Mouse (Mus musculus): ENCODE data around the gene Olfr538. TPM values are rescaled to one million over a fixed set of nuclear protein-coding genes. Genes with fewer than 3 reads are reported as not detected.
"Not testable (repeated sequence)": the region's sequence is repeated elsewhere in the genome, so short reads cannot be mapped to it uniquely, and the experiment has no call there.

The Olfr538 gene
- not detected in 2 replicates for polyA plus RNA-seq (2016; fragmentation: Nextera tagmentation; extraction: Ambion mirVana)

- Histone ChIP-seq H3K36me3 (no peaks in the 10 kb centered on the region), H3K27ac (replicated peaks) (no peak within 1 kb of the TSS), H3K4me2 (replicated peaks) (no peak within 1 kb of the TSS), H3K4me3 (no peak within 1 kb of the TSS), H3K4me1 (no peaks in the 10 kb centered on the region), H3K27me3 (no peaks in the 10 kb centered on the region), H3K9me3 (no peaks in the 10 kb centered on the region), H3K9ac (replicated peaks) (no peak within 1 kb of the TSS)
- WGBS = 61% methylated on average over 3 of the region's 3 CpGs
- no peak for ATAC-seq (ENCODE audit: low FRiP score, low read depth)
These were observed at the start of gene Olfr538 for GRCm38 (mm10) chr7:140567586-140567985. Olfr538 (plus strand) TSS chr7:140567886.

- no peak overlapping the region for H3K4me2 ChIP-seq (replicated peaks)
- no peaks in the 10 kb centered on the region for H3K36me3 ChIP-seq
- H3K4me1 ChIP-seq = no peaks in the 10 kb centered on the region
- no peak overlapping the region for H3K9ac ChIP-seq (replicated peaks)
- no peaks in the 10 kb centered on the region for H3K9me3 ChIP-seq
- no peak for ATAC-seq (ENCODE audit: low FRiP score, low read depth)
- WGBS = 83% methylated on average over 2 of the region's 2 CpGs
- no peaks in the 10 kb centered on the region for H3K27me3 ChIP-seq
- H3K27ac ChIP-seq (replicated peaks) = no peak overlapping the region
- no peak overlapping the region for H3K4me3 ChIP-seq
These were observed 27.9 kb upstream of the Olfr538 start for GRCm38 (mm10) chr7:140539746-140540145.

GRCm38 (mm10) chr7:140600969-140601368 lies 33.3 kb downstream of the Olfr538 start, which contains the start of gene Olfr46:
Olfr46 (plus strand) TSS chr7:140601269.
- not testable (repeated sequence) for H3K4me1 ChIP-seq; H3K4me2 ChIP-seq (replicated peaks); H3K9me3 ChIP-seq; H3K27me3 ChIP-seq; H3K4me3 ChIP-seq; H3K27ac ChIP-seq (replicated peaks); ATAC-seq (ENCODE audit: low FRiP score, low read depth); H3K36me3 ChIP-seq; H3K9ac ChIP-seq (replicated peaks)
- WGBS = 83% methylated on average over 2 of the region's 2 CpGs

Other genes starting within 250 kb of the Olfr538 start
- gene Olfr525, start 247.0 kb upstream of the Olfr538 start, polyA plus RNA-seq (2016; fragmentation: Nextera tagmentation; extraction: Ambion mirVana) = not detected in 2 replicates
- gene Olfr527, start 233.9 kb upstream of the Olfr538 start, polyA plus RNA-seq (2016; fragmentation: Nextera tagmentation; extraction: Ambion mirVana) = not detected in 2 replicates
- not detected in 2 replicates for gene Olfr60, start 206.2 kb upstream of the Olfr538 start, polyA plus RNA-seq (2016; fragmentation: Nextera tagmentation; extraction: Ambion mirVana)
- gene Olfr530, start 191.6 kb upstream of the Olfr538 start, polyA plus RNA-seq (2016; fragmentation: Nextera tagmentation; extraction: Ambion mirVana) = not detected in 2 replicates
- not detected in 2 replicates for gene Olfr531, start 165.0 kb upstream of the Olfr538 start, polyA plus RNA-seq (2016; fragmentation: Nextera tagmentation; extraction: Ambion mirVana)
- gene Olfr532, start 146.2 kb upstream of the Olfr538 start, polyA plus RNA-seq (2016; fragmentation: Nextera tagmentation; extraction: Ambion mirVana) = not detected in 2 replicates
- not detected in 2 replicates for gene Olfr533, start 104.5 kb upstream of the Olfr538 start, polyA plus RNA-seq (2016; fragmentation: Nextera tagmentation; extraction: Ambion mirVana)
- gene Olfr535, start 83.7 kb upstream of the Olfr538 start, polyA plus RNA-seq (2016; fragmentation: Nextera tagmentation; extraction: Ambion mirVana) = not detected in 2 replicates
- not detected in 2 replicates for gene Olfr536, start 60.5 kb upstream of the Olfr538 start, polyA plus RNA-seq (2016; fragmentation: Nextera tagmentation; extraction: Ambion mirVana)
- gene Olfr46, start 33.4 kb downstream of the Olfr538 start, polyA plus RNA-seq (2016; fragmentation: Nextera tagmentation; extraction: Ambion mirVana) = 0.03 TPM in 1 of 2 replicates, not detected in the other
- gene Olfr61, start 61.1 kb downstream of the Olfr538 start, polyA plus RNA-seq (2016; fragmentation: Nextera tagmentation; extraction: Ambion mirVana) = not detected in 2 replicates
- gene Olfr53, start 78.6 kb downstream of the Olfr538 start, polyA plus RNA-seq (2016; fragmentation: Nextera tagmentation; extraction: Ambion mirVana) = not detected in 2 replicates
- gene Olfr539, start 92.0 kb downstream of the Olfr538 start, polyA plus RNA-seq (2016; fragmentation: Nextera tagmentation; extraction: Ambion mirVana) = not detected in 2 replicates
- gene Olfr45, start 114.1 kb downstream of the Olfr538 start, polyA plus RNA-seq (2016; fragmentation: Nextera tagmentation; extraction: Ambion mirVana) = not detected in 2 replicates
- not detected in 2 replicates for gene Olfr541, start 129.4 kb downstream of the Olfr538 start, polyA plus RNA-seq (2016; fragmentation: Nextera tagmentation; extraction: Ambion mirVana)
- not detected in 2 replicates for gene Cyp2e1, start 195.9 kb downstream of the Olfr538 start, polyA plus RNA-seq (2016; fragmentation: Nextera tagmentation; extraction: Ambion mirVana)
- gene Syce1, start 220.0 kb downstream of the Olfr538 start, polyA plus RNA-seq (2016; fragmentation: Nextera tagmentation; extraction: Ambion mirVana) = 0.15 and 0.41 TPM in 2 replicates